Mouse (Mus musculus): ENCODE results near the gene Gm19345. TPM values are rescaled to one million over a fixed set of nuclear protein-coding genes. Genes with fewer than 3 reads are reported as not detected.

Gene Gm19345
- polyA plus RNA-seq (2012; ENCODE audit: insufficient read depth, insufficient read length, missing spikeins): not detected in 2 replicates

- no peak within 1 kb of the TSS for H3K27ac ChIP-seq (ENCODE audit: insufficient read depth, low read depth, low read length)
- peaks cover 7% of the 10 kb centered on the region; the same call in 1 of the 2 replicates for H3K4me1 ChIP-seq (ENCODE audit: control insufficient read depth, insufficient read depth, low read length)
- H3K4me3 ChIP-seq (ENCODE audit: insufficient read depth, low read length): no peak within 1 kb of the TSS
- TF ChIP-seq POLR2A (IDR thresholded peaks at IDR 0.05; ENCODE audit: borderline replicate concordance, low read depth, low read length) (no peak), CTCF (IDR thresholded peaks at IDR 0.05; ENCODE audit: low read depth, low read length) (no peak)
Observed at GRCm38 (mm10) chr7:19851858-19852570, at the start of gene Gm19345. Gene Gm19345 (plus strand): TSS chr7:19852003.

DNA sequence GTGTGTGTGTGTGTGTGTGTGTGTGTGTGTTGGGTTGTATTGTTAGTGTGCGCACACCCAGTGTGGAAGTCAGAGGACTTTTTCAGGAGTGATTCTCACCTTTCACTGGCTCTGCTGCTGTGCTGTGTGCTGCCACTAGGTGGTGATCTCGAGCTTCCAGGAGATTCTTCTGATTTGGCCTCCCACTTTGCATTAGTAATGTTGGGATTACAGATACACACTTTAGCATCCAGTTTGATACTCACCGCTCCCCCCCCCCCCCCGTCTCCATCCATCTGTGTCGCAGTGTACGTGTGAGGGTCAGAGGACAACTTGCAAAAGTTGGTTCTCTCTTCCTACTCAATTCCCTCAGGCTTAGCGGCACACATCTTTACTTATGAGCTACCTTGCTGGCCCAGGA, 48.8 kb upstream of the Gm19345 start:
- H3K4me3 ChIP-seq (ENCODE audit: insufficient read depth, low read length): no peak overlapping the region
- peak; percentile 85 for TF ChIP-seq CTCF (IDR thresholded peaks at IDR 0.05; ENCODE audit: low read depth, low read length)
- TF ChIP-seq POLR2A (IDR thresholded peaks at IDR 0.05; ENCODE audit: borderline replicate concordance, low read depth, low read length): no peak
- H3K27ac ChIP-seq (ENCODE audit: insufficient read depth, low read depth, low read length): no peak overlapping the region
- H3K4me1 ChIP-seq (ENCODE audit: control insufficient read depth, insufficient read depth, low read length): peaks cover 11% of the 10 kb centered on the region

DNA sequence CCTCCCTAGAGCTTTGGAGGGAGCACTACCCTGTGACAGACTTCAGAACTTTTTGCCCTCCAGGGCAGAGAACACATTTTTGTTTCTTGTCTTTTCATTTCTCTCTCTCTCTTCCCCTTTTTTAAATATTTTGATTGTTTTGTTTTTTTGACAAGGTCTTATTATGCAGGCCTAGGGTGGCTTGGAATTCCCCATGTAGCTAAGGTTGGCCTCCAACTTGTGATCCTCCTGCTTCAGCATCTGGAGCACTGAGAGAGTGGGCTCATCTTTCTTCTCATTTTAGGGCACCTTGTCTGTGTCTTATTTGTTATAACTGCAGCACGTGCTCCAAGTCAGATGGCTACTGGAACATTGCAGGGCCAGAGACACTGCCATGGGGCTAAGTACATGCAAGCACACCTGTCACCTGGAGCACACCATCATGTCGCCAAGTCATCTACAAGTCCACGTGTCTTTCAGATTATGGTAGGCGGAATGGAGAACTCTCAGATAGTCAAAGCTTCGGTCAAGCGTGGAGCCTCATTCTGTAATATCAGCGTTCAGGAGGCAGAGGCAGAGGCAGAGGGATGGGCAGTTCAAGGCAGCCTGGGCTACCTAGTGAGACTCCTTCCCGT, 45.3 kb upstream of the Gm19345 start:
- Histone ChIP-seq H3K4me1 (ENCODE audit: control insufficient read depth, insufficient read depth, low read length) (peaks cover 11% of the 10 kb centered on the region), H3K4me3 (ENCODE audit: insufficient read depth, low read length) (no peak overlapping the region), H3K27ac (ENCODE audit: insufficient read depth, low read depth, low read length) (no peak overlapping the region)
- no peak for TF ChIP-seq CTCF (IDR thresholded peaks at IDR 0.05; ENCODE audit: low read depth, low read length)
- no peak for TF ChIP-seq POLR2A (IDR thresholded peaks at IDR 0.05; ENCODE audit: borderline replicate concordance, low read depth, low read length)

DNA sequence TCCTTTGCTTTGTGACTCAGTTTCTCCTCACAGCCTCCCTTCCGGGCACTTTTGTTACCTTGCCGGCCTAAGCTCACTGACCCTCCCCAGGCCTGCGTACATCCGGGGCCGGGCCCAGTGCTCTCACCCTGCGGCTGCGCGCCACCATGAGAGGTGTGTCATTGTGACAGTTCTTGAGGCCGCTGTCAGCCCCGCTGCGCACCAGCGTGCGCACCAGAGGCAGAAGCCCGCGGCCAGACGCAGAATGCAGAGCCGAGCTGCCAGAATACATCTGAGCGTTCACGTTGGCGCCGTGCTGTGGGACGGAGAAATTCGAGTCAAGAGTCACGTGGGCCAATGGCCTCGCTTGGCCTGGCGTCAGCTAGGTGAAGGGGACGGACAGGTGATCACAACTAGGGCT, 42.4 kb upstream of the Gm19345 start:
- no peak overlapping the region for H3K4me3 ChIP-seq (ENCODE audit: insufficient read depth, low read length)
- H3K4me1 ChIP-seq (ENCODE audit: control insufficient read depth, insufficient read depth, low read length): peaks cover 13% of the 10 kb centered on the region
- no peak overlapping the region for H3K27ac ChIP-seq (ENCODE audit: insufficient read depth, low read depth, low read length)
- TF ChIP-seq POLR2A (IDR thresholded peaks at IDR 0.05; ENCODE audit: borderline replicate concordance, low read depth, low read length) (no peak), CTCF (IDR thresholded peaks at IDR 0.05; ENCODE audit: low read depth, low read length) (no peak)

DNA sequence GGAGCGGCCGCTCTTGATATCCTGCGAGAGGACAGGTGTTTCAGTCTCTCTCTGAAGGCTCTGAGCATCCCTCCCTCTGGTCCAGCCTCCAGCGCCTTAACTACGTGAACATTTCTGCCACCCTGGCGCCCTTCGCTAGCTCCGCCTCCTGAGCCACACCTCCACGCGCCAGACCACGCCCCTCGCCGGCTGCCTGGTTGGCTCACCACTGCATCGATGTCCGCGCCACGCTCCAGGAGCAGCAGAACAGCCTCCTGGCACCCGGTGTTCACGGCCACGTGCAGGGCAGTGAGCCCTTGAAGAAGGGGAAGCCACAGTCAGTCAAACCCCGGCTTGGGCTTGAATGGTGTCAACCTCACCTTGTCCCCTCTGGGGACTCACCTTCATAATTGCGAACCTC, 40.7 kb upstream of the Gm19345 start:
- no peak for TF ChIP-seq CTCF (IDR thresholded peaks at IDR 0.05; ENCODE audit: low read depth, low read length)
- no peak for TF ChIP-seq POLR2A (IDR thresholded peaks at IDR 0.05; ENCODE audit: borderline replicate concordance, low read depth, low read length)
- H3K27ac ChIP-seq (ENCODE audit: insufficient read depth, low read depth, low read length): no peak overlapping the region
- peaks cover 18% of the 10 kb centered on the region for H3K4me1 ChIP-seq (ENCODE audit: control insufficient read depth, insufficient read depth, low read length)
- H3K4me3 ChIP-seq (ENCODE audit: insufficient read depth, low read length): no peak overlapping the region

- Histone ChIP-seq H3K4me1 (ENCODE audit: control insufficient read depth, insufficient read depth, low read length) (peaks cover 23% of the 10 kb centered on the region), H3K27ac (ENCODE audit: insufficient read depth, low read depth, low read length) (no peak overlapping the region)
- TF ChIP-seq POLR2A (IDR thresholded peaks at IDR 0.05; ENCODE audit: borderline replicate concordance, low read depth, low read length): no peak
- no peak for TF ChIP-seq CTCF (IDR thresholded peaks at IDR 0.05; ENCODE audit: low read depth, low read length)
Observed at GRCm38 (mm10) chr7:19813161-19813560, 38.6 kb upstream of the Gm19345 start.

DNA sequence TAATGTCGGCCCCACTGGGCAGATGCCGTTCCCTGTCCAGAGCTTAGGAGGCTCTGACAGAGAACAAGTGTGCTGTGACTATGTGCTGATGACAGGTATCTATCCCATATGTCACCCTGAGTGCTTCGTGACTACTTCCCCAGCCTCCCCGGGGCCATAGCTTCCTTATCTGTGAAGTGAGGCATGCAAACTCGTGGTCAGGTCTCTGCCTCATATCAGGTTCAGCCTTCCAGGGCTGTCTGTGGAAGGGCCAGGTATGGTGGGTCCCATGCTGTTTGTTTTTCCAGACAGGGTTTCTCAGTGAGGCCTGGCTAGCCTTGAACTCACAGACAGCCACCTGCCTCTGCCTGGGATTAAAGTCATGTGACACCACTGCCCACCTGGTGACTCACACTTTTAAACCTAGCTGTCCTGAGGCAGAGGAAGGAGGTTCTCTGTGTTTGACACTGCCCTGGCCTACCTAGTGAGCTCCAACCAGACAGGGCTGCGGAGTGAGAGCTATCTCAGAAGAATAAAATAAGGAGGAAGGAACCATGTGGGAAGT, 38.2 kb upstream of the Gm19345 start:
- Histone ChIP-seq H3K4me3 (ENCODE audit: insufficient read depth, low read length) (no peak overlapping the region), H3K4me1 (ENCODE audit: control insufficient read depth, insufficient read depth, low read length) (peaks cover 28% of the 10 kb centered on the region), H3K27ac (ENCODE audit: insufficient read depth, low read depth, low read length) (no peak overlapping the region)
- TF ChIP-seq CTCF (IDR thresholded peaks at IDR 0.05; ENCODE audit: low read depth, low read length) (no peak), POLR2A (IDR thresholded peaks at IDR 0.05; ENCODE audit: borderline replicate concordance, low read depth, low read length) (no peak)

More at GRCm38 (mm10) chr7:19813161-19813560, 38.6 kb upstream of the Gm19345 start:
- no peak overlapping the region for H3K4me3 ChIP-seq (ENCODE audit: insufficient read depth, low read length)

GRCm38 (mm10) chr7:19815296-19816223, 36.2 kb upstream of the Gm19345 start:
- peak overlapping the region; percentile 44 for H3K4me3 ChIP-seq (ENCODE audit: insufficient read depth, low read length)
- no peak for TF ChIP-seq CTCF (IDR thresholded peaks at IDR 0.05; ENCODE audit: low read depth, low read length)
- TF ChIP-seq POLR2A (IDR thresholded peaks at IDR 0.05; ENCODE audit: borderline replicate concordance, low read depth, low read length): no peak
- peaks cover 29% of the 10 kb centered on the region for H3K4me1 ChIP-seq (ENCODE audit: control insufficient read depth, insufficient read depth, low read length)
- H3K27ac ChIP-seq (ENCODE audit: insufficient read depth, low read depth, low read length): peak overlapping the region; percentile 46

DNA sequence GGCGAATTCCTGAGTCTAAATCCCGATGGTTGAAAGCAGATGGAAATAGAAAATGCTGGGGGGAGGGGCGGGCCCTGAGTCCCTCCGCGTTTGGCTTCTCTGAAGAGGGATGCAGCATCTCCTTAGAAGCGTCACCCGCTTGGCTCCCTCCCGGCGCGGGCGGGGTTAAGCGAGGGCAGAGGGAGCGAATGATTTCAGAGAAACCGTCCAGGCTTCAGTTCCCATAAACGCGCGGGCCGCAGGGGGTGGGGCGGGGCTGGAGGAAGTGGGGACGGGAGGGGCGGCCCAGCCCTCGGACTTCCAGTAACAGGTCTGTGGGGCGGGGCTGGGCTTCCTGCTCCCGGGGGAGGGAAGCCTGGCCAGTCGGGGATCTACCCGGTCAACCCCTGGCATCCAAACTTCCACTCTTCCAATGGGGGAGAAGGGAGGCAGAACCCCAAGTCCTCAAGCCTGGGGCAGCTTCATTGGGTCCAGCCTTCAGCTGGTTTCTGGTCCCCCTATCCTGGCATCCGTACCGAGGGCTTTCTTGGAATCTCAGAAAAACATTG, 35.5 kb upstream of the Gm19345 start:
- no peak for TF ChIP-seq POLR2A (IDR thresholded peaks at IDR 0.05; ENCODE audit: borderline replicate concordance, low read depth, low read length)
- TF ChIP-seq CTCF (IDR thresholded peaks at IDR 0.05; ENCODE audit: low read depth, low read length): no peak
- peak overlapping the region; percentile 89 for H3K27ac ChIP-seq (ENCODE audit: insufficient read depth, low read depth, low read length)
- peaks cover 29% of the 10 kb centered on the region for H3K4me1 ChIP-seq (ENCODE audit: control insufficient read depth, insufficient read depth, low read length)
- H3K4me3 ChIP-seq (ENCODE audit: insufficient read depth, low read length): peak overlapping the region; percentile 62
